Mouse (Mus musculus) urinary bladder, postnatal 4 days (tissue): ENCODE data around the gene Btn1a1.
A peak's percentile ranks its signal among the peaks of the same experiment; 100 is the strongest.

Experiments used
- DNase-seq, 2 experiments: peaks; one replicate each; pipeline ENCODE4 v3.0.0; 2021 to 2022; ENCODE audit warnings: low spot score in 2 of 2

The Btn1a1 gene

GRCm38 (mm10) chr13:23422351-23422750 is 43.4 kb downstream of the Btn1a1 start:
- DNase-seq, result no peak

GRCm38 (mm10) chr13:23412630-23413521 is 52.8 kb downstream of the Btn1a1 start:
- DNase-seq, result peak in 1 of 2 experiments; percentile 47

- DNase-seq, result peak in 1 of 2 experiments; percentile 58
Measured at GRCm38 (mm10) chr13:23412211-23412629, 53.5 kb downstream of the Btn1a1 start.

- DNase-seq, result peak in 1 of 2 experiments; percentile 62
Measured at GRCm38 (mm10) chr13:23411311-23412210, 54.1 kb downstream of the Btn1a1 start.

- DNase-seq, result peak in 1 of 2 experiments; percentile 58
Measured at GRCm38 (mm10) chr13:23410632-23411031, 55.1 kb downstream of the Btn1a1 start.
